In genomic region chr3:123164183-123164582, GRCm38 (mm10) we compare ENCODE assay signal across 22 mouse cellular contexts.
DNase-seq lines count a peak whose midpoint lies in the region; ATAC-seq lines count a peak whose summit lies in the region.
"Had no signal": no experiment of that assay in that cellular context is flagged by ENCODE, and none has a peak within 500 bp of the region (broad histone marks: within the 10 kb centered on the region; RNA-seq: fewer than 3 reads in every experiment).

No protein-coding gene starts in this region.

- no peak overlapping the region for H3K4me3 ChIP-seq in heart, embryonic 10.5 days
- H3K4me3 ChIP-seq in kidney, embryonic 14.5 days (ENCODE audit: low read length): no peak overlapping the region
- no peak overlapping the region for H3K4me3 ChIP-seq in intestine, embryonic 15.5 days (replicated peaks)
- no peak overlapping the region for H3K4me3 ChIP-seq in stomach, embryonic 15.5 days (replicated peaks)
- H3K4me3 ChIP-seq in liver, embryonic 12.5 days: no peak overlapping the region
- H3K4me3 ChIP-seq: forebrain, embryonic 15.5 days; hindbrain, embryonic 12.5 days; limb, embryonic 13.5 days; lung, embryonic 15.5 days; midbrain, embryonic 13.5 days; myocyte had no signal

- no peak overlapping the region for H3K4me2 ChIP-seq in kidney, embryonic 14.5 days (replicated peaks; ENCODE audit: low read depth, low read length)
- H3K4me2 ChIP-seq in intestine, embryonic 15.5 days (replicated peaks): no peak overlapping the region
- no peak overlapping the region for H3K4me2 ChIP-seq in stomach, embryonic 15.5 days
- no peak overlapping the region for H3K4me2 ChIP-seq in liver, embryonic 12.5 days
- H3K4me2 ChIP-seq: forebrain, embryonic 15.5 days; hindbrain, embryonic 12.5 days; limb, embryonic 13.5 days; lung, embryonic 15.5 days; midbrain, embryonic 13.5 days had no signal

- no peaks in the 10 kb centered on the region for H3K9me3 ChIP-seq in heart, embryonic 10.5 days
- no peaks in the 10 kb centered on the region for H3K9me3 ChIP-seq in kidney, embryonic 14.5 days (ENCODE audit: control insufficient read depth, low read length)
- no peaks in the 10 kb centered on the region for H3K9me3 ChIP-seq in intestine, embryonic 15.5 days
- no peaks in the 10 kb centered on the region for H3K9me3 ChIP-seq in stomach, embryonic 15.5 days
- no peaks in the 10 kb centered on the region for H3K9me3 ChIP-seq in liver, embryonic 12.5 days (replicated peaks)
- H3K9me3 ChIP-seq: forebrain, embryonic 15.5 days; G1E; hindbrain, embryonic 12.5 days; limb, embryonic 13.5 days; lung, embryonic 15.5 days; midbrain, embryonic 13.5 days had no signal

- H3K36me3 ChIP-seq in heart, embryonic 10.5 days: no peaks in the 10 kb centered on the region
- H3K36me3 ChIP-seq in kidney, embryonic 14.5 days (ENCODE audit: control insufficient read depth, insufficient read depth, low read length): no peaks in the 10 kb centered on the region
- no peaks in the 10 kb centered on the region for H3K36me3 ChIP-seq in intestine, embryonic 15.5 days
- no peaks in the 10 kb centered on the region for H3K36me3 ChIP-seq in stomach, embryonic 15.5 days
- H3K36me3 ChIP-seq in liver, embryonic 12.5 days: no peaks in the 10 kb centered on the region
- H3K36me3 ChIP-seq: forebrain, embryonic 15.5 days; G1E; hindbrain, embryonic 12.5 days; limb, embryonic 13.5 days; lung, embryonic 15.5 days; midbrain, embryonic 13.5 days had no signal

- DNase-seq in heart, embryonic 10.5 days (ENCODE audit: low spot score): no peak
- DNase-seq in heart, adult 8-10 months (ENCODE audit: low spot score): no peak
- no peak for DNase-seq in kidney, postnatal 36 days
- no peak for DNase-seq in left cerebral cortex, postnatal 10 days (ENCODE audit: extremely low spot score in 1 of 2, low spot score in 2 of 2)
- DNase-seq: adrenal gland, postnatal 10 days; cerebellum, postnatal 10 days; gastrocnemius, postnatal 36 days; kidney, postnatal 4 days had no signal

- ATAC-seq in kidney, embryonic 14.5 days (ENCODE audit: low FRiP score, low TSS enrichment): no peak
- no peak for ATAC-seq in intestine, embryonic 15.5 days
- ATAC-seq in stomach, embryonic 15.5 days (ENCODE audit: insufficient read depth, low FRiP score, low read depth): no peak
- ATAC-seq in liver, embryonic 12.5 days: no peak
- ATAC-seq: activated CD4-positive, CD25-positive, alpha-beta regulatory T cell, adult 4 months; forebrain, embryonic 15.5 days; midbrain, embryonic 13.5 days had no signal

- 33% methylated on average over 1 of the region's 1 CpGs for WGBS in heart, embryonic 10.5 days
- WGBS in kidney, embryonic 14.5 days: 42% methylated on average over 1 of the region's 1 CpGs
- 40% methylated on average over 1 of the region's 1 CpGs for WGBS in intestine, embryonic 15.5 days
- WGBS in stomach, embryonic 15.5 days: 42% methylated on average over 1 of the region's 1 CpGs
- WGBS in liver, embryonic 12.5 days (ENCODE audit: insufficient replicate concordance): 24% methylated on average over 1 of the region's 1 CpGs

- no peak overlapping the region for H3K9ac ChIP-seq in kidney, embryonic 14.5 days (ENCODE audit: low read depth, low read length)
- H3K9ac ChIP-seq in intestine, embryonic 15.5 days: no peak overlapping the region
- H3K9ac ChIP-seq in stomach, embryonic 15.5 days: no peak overlapping the region
- H3K9ac ChIP-seq in liver, embryonic 12.5 days: no peak overlapping the region
- H3K9ac ChIP-seq: forebrain, embryonic 15.5 days; hindbrain, embryonic 12.5 days; limb, embryonic 13.5 days; liver, embryonic 14.5 days; lung, embryonic 15.5 days; midbrain, embryonic 13.5 days had no signal

- intact Hi-C loops in left cerebral cortex, postnatal 10 days (cut with DNase I): loop anchor here (5.0 kb wide), 1 partner anchor 188 kb away; no protein-coding TSS in a partner anchor

- H3K27me3 ChIP-seq in heart, embryonic 10.5 days (ENCODE audit: insufficient read depth, poor library complexity, severe bottlenecking): no peaks in the 10 kb centered on the region
- no peaks in the 10 kb centered on the region for H3K27me3 ChIP-seq in kidney, embryonic 14.5 days (ENCODE audit: control insufficient read depth, insufficient read depth, low read length)
- no peaks in the 10 kb centered on the region for H3K27me3 ChIP-seq in intestine, embryonic 15.5 days (replicated peaks)
- H3K27me3 ChIP-seq in stomach, embryonic 15.5 days (replicated peaks): no peaks in the 10 kb centered on the region
- no peaks in the 10 kb centered on the region for H3K27me3 ChIP-seq in liver, embryonic 12.5 days (replicated peaks)
- H3K27me3 ChIP-seq: forebrain, embryonic 15.5 days; hindbrain, embryonic 12.5 days; limb, embryonic 13.5 days; lung, embryonic 15.5 days; midbrain, embryonic 13.5 days had no signal

- peak overlapping the region; percentile 79 for H3K27ac ChIP-seq in heart, embryonic 10.5 days
- peak overlapping the region; percentile 67; the same call in 1 of the 2 replicates for H3K27ac ChIP-seq in kidney, embryonic 14.5 days (ENCODE audit: low read depth, low read length)
- H3K27ac ChIP-seq in intestine, embryonic 15.5 days: peak overlapping the region; percentile 87
- peak overlapping the region; percentile 59 for H3K27ac ChIP-seq in stomach, embryonic 15.5 days
- H3K27ac ChIP-seq in liver, embryonic 12.5 days: no peak overlapping the region
- H3K27ac ChIP-seq: forebrain, embryonic 15.5 days; hindbrain, embryonic 12.5 days; limb, embryonic 13.5 days; liver, embryonic 14.5 days; lung, embryonic 15.5 days; macrophage; midbrain, embryonic 13.5 days had no signal

- H3K4me1 ChIP-seq in heart, embryonic 10.5 days: peaks cover 58% of the 10 kb centered on the region
- peaks cover 26% of the 10 kb centered on the region for H3K4me1 ChIP-seq in kidney, embryonic 14.5 days (ENCODE audit: control insufficient read depth, insufficient read depth, low read length)
- H3K4me1 ChIP-seq in intestine, embryonic 15.5 days (replicated peaks): peaks cover 29% of the 10 kb centered on the region
- peaks cover 20% of the 10 kb centered on the region for H3K4me1 ChIP-seq in stomach, embryonic 15.5 days
- no peaks in the 10 kb centered on the region for H3K4me1 ChIP-seq in liver, embryonic 12.5 days
- H3K4me1 ChIP-seq: forebrain, embryonic 15.5 days had no signal
